Mouse (Mus musculus) heart, embryonic 16.5 days (tissue): ENCODE measurements at regions not wholly inside any gene's neighbourhood (a gene's known extent, or its start where the extent isn't known, plus 50 kb on each side); places are given as distances from the start of the nearest gene placed in this dataset.

Experiments
- ATAC-seq: fragments of 200-750 bp; cut with Nextera tagmentation; replicated peaks from 2 replicates; pipeline ENCODE4 v1.8.0; 2017; ENCODE audit warnings: moderate number of reproducible peaks; ENCODE audit not compliant: insufficient read depth, low FRiP score; ENCODE audit errors: extremely low read depth
- H3K27ac ChIP-seq: fragments of 300-500 bp; sonication (generic); 2 replicates; pipeline ENCODE4 v1.5.1; 2014; ENCODE audit warnings: mild to moderate bottlenecking, low read length, control low read depth, moderate library complexity
- H3K27me3 ChIP-seq: fragments of 300-500 bp; sonication (generic); 2 replicates; pipeline ENCODE4 v1.6.1; 2014; ENCODE audit warnings: low read length, mixed read lengths; ENCODE audit not compliant: control insufficient read depth, insufficient read depth
- H3K36me3 ChIP-seq: fragments of 300-500 bp; sonication (generic); 2 replicates; pipeline ENCODE4 v1.6.1; 2014; ENCODE audit not compliant: control insufficient read depth, insufficient read depth
- H3K4me1 ChIP-seq: fragments of 300-500 bp; sonication (generic); 2 replicates; pipeline ENCODE4 v1.6.1; 2014; ENCODE audit warnings: low read length, mixed read lengths; ENCODE audit not compliant: control insufficient read depth, insufficient read depth
- H3K4me2 ChIP-seq: fragments of 300-500 bp; sonication (generic); 2 replicates; pipeline ENCODE4 v1.6.1; 2014; ENCODE audit warnings: low read depth, mild to moderate bottlenecking, control low read depth, low read length
- H3K4me3 ChIP-seq: fragments of 300-500 bp; sonication (generic); 2 replicates; pipeline ENCODE4 v1.5.1; 2014; ENCODE audit warnings: mild to moderate bottlenecking, control low read depth, low read length
- H3K9ac ChIP-seq: fragments of 300-500 bp; sonication (generic); 2 replicates; pipeline ENCODE4 v1.6.1; 2014; ENCODE audit warnings: low read length, control low read depth
- H3K9me3 ChIP-seq: fragments of 300-500 bp; sonication (generic); replicated peaks from 2 replicates; pipeline ENCODE4 v1.6.1; 2016; ENCODE audit warnings: low read length; ENCODE audit not compliant: control insufficient read depth
- WGBS: fragments of 180-500 bp; shearing (Covaris S2); extraction: QIAGEN DNeasy Blood & Tissue Kit; methylation state at CpG from one replicate; pipeline ENCODE4 v1.1.7; 2014; 5-methylcytosine and 5-hydroxymethylcytosine counted together

DNA sequence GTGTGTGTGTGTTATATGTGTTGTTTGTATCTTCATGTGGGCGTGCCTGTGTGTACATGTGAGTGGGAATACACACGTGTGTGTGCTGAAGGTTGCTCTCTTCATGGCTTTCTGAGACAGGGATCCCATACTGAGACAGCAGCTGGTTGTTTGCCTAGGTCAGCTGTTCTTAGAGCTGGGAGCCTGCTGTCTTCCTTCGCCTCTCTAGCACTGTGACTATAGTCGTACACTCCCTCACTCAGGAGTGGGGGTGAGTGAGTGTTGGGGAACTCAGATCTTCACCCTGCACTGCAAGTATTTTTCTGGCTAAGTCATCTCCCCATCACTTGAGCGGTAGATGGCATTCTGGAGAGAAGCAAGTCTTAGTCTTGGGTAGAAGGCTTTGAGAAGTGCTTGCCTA lies 191.6 kb upstream of the Gm9833 start:
- Histone ChIP-seq H3K27me3 (no peaks in the 10 kb centered on the region), H3K9ac (no peak overlapping the region), H3K27ac (no peak overlapping the region), H3K4me1 (0 out of 2 replicates have a peak, but pooled peaks cover 2% of the 10 kb centered on the region), H3K9me3 (no peaks in the 10 kb centered on the region; the same call in 1 of the 2 replicates), H3K4me3 (no peak overlapping the region), H3K36me3 (no peaks in the 10 kb centered on the region), H3K4me2 (no peak overlapping the region)
- WGBS = 82% methylated on average over 5 of the region's 5 CpGs
- no peak for ATAC-seq

DNA sequence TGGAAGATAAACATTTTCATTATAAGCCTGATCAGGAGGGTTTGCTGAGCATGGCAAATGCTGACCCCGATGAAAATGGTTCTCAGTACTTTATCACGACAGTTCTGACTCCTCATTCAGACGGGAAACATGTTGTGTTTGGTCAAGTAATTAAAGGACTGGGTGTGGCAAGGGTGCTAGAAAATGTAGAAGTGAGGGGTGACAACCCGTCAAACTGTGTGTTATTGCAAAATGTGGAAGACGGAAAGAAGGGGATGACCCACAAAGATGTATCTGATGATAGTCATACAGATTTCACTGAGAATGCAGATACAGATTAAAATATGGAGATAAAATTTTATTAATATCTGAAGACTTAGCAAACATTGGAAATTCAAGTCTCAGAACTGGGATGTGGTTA lies 186.2 kb upstream of the Gm9833 start:
- Histone ChIP-seq H3K4me3 (no peak overlapping the region), H3K4me1 (0 out of 2 replicates have a peak, but pooled peaks cover 2% of the 10 kb centered on the region), H3K27ac (no peak overlapping the region), H3K27me3 (no peaks in the 10 kb centered on the region), H3K9me3 (no peaks in the 10 kb centered on the region; the same call in 1 of the 2 replicates), H3K9ac (no peak overlapping the region), H3K4me2 (no peak overlapping the region), H3K36me3 (no peaks in the 10 kb centered on the region)
- WGBS = 66% methylated on average over 5 of the region's 5 CpGs
- ATAC-seq = no peak

DNA sequence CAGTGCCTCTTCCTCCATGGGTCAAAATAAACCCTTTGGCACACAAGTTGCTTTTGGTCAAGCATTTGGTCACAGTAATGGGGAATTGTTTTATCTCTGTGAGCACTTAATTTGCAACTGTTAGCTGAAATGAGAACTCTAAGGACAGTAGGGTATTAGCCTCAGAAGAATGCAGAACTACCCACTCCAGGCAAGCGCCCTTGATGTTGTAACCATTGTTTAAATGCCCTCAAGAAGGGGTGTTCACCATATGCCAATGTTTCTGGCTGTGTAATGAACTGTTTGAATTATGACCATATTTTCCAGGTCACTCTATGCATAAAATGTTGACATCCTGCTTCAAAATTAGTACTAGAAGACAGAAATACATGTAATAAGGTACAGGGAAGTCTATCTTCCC lies 174.6 kb upstream of the Gm9833 start:
- 83% methylated on average over 1 of the region's 1 CpGs for WGBS
- H3K36me3 ChIP-seq = no peaks in the 10 kb centered on the region
- no peak for ATAC-seq

DNA sequence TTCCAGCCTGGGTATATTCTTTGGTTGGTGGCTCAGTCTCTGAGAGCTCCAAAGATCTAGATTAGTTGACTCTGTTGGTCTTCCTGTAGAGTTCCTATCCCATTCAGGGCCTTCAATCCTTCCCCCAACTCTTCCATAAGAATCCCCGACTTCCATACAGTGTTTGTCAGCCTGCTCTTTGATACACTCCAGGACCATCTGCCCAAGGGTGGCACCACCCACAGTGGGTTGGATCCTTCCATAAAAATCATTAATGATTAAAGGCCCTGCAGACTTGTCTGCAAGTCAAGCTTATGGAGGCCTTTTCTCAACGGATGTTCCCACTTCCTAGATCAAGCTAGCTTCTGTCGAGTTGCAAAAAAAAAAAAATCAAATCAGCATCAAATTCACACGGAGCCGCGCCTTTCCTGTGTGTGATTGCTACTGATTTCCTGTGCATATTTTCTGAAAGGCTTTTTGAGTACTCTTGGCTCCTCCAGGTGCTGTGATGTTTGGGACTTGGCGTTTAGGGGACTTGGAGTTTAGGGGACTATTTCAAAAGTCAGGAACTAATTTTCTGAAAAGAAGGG lies 171.3 kb upstream of the Gm9833 start:
- no peak overlapping the region for H3K27ac ChIP-seq
- no peaks in the 10 kb centered on the region for H3K9me3 ChIP-seq
- H3K4me1 ChIP-seq = no peaks in the 10 kb centered on the region
- H3K4me2 ChIP-seq = no peak overlapping the region
- no peaks in the 10 kb centered on the region for H3K36me3 ChIP-seq
- H3K4me3 ChIP-seq = no peak overlapping the region
- H3K27me3 ChIP-seq = no peaks in the 10 kb centered on the region
- WGBS = 75% methylated on average over 7 of the region's 7 CpGs
- no peak for ATAC-seq
- no peak overlapping the region for H3K9ac ChIP-seq

More for the DNA sequence above, 174.6 kb upstream of the Gm9833 start:
- no peaks in the 10 kb centered on the region for H3K9me3 ChIP-seq
- H3K9ac ChIP-seq = no peak overlapping the region
- H3K4me3 ChIP-seq = no peak overlapping the region
- H3K4me2 ChIP-seq = no peak overlapping the region
- no peaks in the 10 kb centered on the region for H3K27me3 ChIP-seq
- no peak overlapping the region for H3K27ac ChIP-seq
- no peaks in the 10 kb centered on the region for H3K4me1 ChIP-seq

DNA sequence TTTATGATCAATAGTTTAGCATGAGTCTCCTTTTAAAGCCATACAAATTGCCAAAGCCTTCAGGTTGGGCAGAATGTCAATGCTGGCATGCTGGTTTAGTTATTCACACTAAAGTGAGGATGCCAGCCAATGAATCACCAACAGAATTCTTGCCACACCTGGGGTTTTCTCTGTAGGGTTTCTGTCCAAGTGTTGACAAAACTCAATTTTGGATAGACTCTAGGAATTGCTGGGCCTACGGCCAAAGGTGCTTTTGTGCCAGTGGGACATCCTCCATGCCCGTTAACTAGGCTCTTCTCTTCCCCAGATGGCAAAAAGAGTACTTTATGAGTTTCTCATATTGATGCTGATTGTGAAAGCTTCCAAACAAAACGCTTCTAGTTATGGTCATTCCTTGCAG lies 167.6 kb upstream of the Gm9833 start:
- H3K9ac ChIP-seq = no peak overlapping the region
- H3K9me3 ChIP-seq = no peaks in the 10 kb centered on the region
- H3K4me2 ChIP-seq = no peak overlapping the region
- no peak overlapping the region for H3K4me3 ChIP-seq
- no peaks in the 10 kb centered on the region for H3K4me1 ChIP-seq
- 80% methylated on average over 3 of the region's 3 CpGs for WGBS
- ATAC-seq = no peak
- H3K36me3 ChIP-seq = no peaks in the 10 kb centered on the region
- no peak overlapping the region for H3K27ac ChIP-seq
- H3K27me3 ChIP-seq = no peaks in the 10 kb centered on the region

DNA sequence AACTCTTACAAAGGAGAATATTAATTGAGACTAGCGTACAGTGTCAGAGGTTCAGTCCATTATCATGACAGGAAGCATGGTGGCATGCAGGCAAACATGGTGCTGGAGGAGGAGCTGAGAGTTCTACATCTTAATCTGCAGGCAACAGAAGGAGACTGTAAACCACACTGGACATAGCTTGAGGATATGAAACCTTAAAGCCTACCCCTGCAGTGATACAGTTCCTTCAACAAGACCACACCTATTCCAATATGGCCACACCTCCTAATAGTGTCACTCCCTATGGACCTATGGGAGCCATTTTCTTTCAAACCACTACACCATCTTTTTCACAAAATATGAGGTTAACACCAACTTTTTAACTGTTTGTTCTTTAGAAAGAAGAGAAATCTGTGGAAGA lies 166.2 kb upstream of the Gm9833 start:
- no peaks in the 10 kb centered on the region for H3K27me3 ChIP-seq
- H3K9me3 ChIP-seq = no peaks in the 10 kb centered on the region
- no peaks in the 10 kb centered on the region for H3K36me3 ChIP-seq
- H3K4me2 ChIP-seq = no peak overlapping the region
- no peak overlapping the region for H3K9ac ChIP-seq
- ATAC-seq = no peak
- WGBS = 71% methylated on average over 1 of the region's 1 CpGs
- no peak overlapping the region for H3K4me3 ChIP-seq
- H3K4me1 ChIP-seq = no peaks in the 10 kb centered on the region
- no peak overlapping the region for H3K27ac ChIP-seq

DNA sequence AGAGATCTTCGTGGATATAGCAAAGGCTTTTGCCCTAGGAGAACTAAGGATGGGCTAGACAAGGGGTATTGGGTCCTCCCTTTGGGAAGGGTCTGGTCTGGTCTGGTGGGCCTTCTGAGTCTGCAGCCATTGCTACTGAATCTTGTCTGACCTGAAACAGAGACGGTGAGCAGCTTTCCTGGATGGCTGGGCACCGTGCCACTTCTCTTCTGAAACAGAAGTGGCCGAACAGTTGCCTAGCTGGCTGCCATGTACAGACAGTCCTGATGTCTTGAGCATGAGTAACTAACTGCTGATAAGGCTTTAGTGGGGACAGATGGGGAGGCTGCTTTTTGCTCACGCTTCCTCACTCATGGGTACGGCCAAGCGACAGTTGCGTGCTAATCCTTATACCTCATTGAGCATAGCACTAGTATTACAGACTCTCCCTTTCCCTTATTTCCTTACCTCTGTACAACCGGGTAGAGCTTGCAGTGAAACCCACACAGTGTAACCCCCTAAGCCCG lies 165.3 kb upstream of the Gm9833 start:
- WGBS = 72% methylated on average over 10 of the region's 10 CpGs
- H3K4me3 ChIP-seq = no peak overlapping the region
- H3K9ac ChIP-seq = no peak overlapping the region
- no peaks in the 10 kb centered on the region for H3K4me1 ChIP-seq
- H3K9me3 ChIP-seq = no peaks in the 10 kb centered on the region
- ATAC-seq = no peak
- H3K4me2 ChIP-seq = no peak overlapping the region
- H3K27me3 ChIP-seq = no peaks in the 10 kb centered on the region
- no peak overlapping the region for H3K27ac ChIP-seq
- no peaks in the 10 kb centered on the region for H3K36me3 ChIP-seq

DNA sequence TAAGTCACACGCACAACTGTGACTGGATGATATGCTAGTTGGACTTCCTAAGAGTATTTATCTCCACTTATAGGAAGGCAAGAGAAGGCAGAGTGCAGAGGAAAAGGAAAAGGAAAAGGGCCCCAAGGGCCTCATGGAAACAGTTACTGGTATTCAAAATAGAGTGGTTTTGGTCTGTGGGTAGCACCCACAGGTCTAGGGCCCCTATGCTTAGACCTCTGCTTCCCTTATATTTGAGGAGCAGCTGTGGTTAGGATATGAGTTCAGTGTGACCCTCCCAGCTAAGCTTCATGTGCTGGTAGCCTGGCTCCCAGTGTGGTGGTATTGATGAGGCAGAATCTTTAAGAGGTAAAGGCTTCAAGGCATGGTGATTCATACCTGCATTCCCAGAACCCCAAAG lies 163.3 kb upstream of the Gm9833 start:
- H3K4me3 ChIP-seq = no peak overlapping the region
- H3K4me2 ChIP-seq = no peak overlapping the region
- ATAC-seq = no peak
- WGBS = 84% methylated on average over 1 of the region's 1 CpGs
- no peaks in the 10 kb centered on the region for H3K36me3 ChIP-seq
- H3K9ac ChIP-seq = no peak overlapping the region
- no peaks in the 10 kb centered on the region for H3K27me3 ChIP-seq
- no peaks in the 10 kb centered on the region for H3K4me1 ChIP-seq
- no peaks in the 10 kb centered on the region for H3K9me3 ChIP-seq
- H3K27ac ChIP-seq = no peak overlapping the region

DNA sequence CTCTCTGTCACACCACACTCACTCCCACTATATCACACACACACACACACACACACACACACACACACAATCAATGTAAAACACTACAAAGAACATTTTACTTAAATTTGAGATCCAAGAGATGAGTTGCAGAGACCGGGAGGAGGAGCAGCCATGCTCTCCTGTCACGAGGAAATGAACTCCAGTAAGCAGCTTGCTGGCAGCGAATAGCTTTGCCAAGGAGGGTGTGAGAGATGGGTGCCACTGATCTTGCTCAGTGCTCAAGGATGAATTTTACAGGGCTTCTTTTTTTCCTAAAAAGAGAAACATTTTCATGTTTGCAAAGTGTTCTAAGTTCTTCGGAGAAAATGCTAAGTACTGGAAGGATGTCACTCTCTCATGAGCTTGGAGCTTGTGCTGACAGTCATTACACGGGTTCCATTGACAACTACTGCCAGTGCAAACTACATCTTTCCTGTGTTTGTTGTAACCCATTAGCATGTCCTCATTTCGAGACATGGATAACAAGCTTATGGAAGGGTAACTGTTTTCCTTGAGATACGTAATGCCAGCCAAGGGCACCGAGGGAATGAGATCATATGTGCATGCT lies 151.0 kb upstream of the Gm9833 start:
- Histone ChIP-seq H3K4me1 (no peaks in the 10 kb centered on the region), H3K9me3 (no peaks in the 10 kb centered on the region), H3K4me2 (no peak overlapping the region), H3K9ac (no peak overlapping the region), H3K27ac (no peak overlapping the region), H3K4me3 (no peak overlapping the region), H3K36me3 (no peaks in the 10 kb centered on the region), H3K27me3 (no peaks in the 10 kb centered on the region)
- WGBS = 65% methylated on average over 8 of the region's 8 CpGs
- ATAC-seq = no peak
